Comparison of ENCODE assay signal across 13 mouse cellular contexts in the genomic region with DNA sequence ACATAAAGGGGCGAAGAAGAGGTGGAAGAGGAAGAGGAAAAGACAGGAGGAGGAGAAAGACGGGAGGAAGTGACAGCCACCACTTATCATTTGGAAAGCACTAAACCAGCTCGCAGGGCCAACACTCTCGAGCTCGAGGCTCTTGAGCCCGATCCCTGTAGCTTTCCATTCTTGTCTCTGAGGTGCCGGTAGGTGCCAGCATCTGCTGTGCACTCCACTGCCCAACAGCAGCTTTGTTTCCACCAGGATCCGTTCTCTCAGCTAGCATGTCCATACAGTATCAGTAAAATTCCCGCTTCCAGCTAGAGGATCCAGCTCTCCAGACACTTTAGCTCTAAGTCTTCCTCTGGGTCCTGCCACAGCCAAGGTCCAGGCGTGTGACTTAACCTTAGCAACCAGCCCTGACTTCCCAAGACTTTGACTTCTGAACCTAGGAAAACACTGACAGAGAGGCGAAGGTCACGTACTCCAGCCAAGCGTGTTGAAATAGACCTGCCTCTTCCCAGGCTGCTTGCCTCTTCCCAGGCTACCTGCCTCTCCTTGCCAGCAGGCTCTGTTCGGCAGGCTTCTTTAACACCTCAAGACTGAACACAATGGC. TPM values are rescaled to one million over a fixed set of nuclear protein-coding genes. Genes with fewer than 3 reads are reported as not detected.
A peak's percentile ranks its signal among the peaks of the same experiment; 100 is the strongest.
DNase-seq lines count a peak whose midpoint lies in the region; ATAC-seq and TF ChIP-seq lines count a peak whose summit lies in the region.
"Had no signal": no experiment of that assay in that cellular context is flagged by ENCODE, and none has a peak within 500 bp of the region (broad histone marks: within the 10 kb centered on the region; RNA-seq: fewer than 3 reads in every experiment).

No protein-coding gene starts in this region.

- peaks cover 9% of the 10 kb centered on the region for H3K4me1 ChIP-seq in heart, embryonic 11.5 days (ENCODE audit: control insufficient read depth, insufficient read depth, low read length)
- H3K4me1 ChIP-seq in liver, postnatal 0 days (ENCODE audit: insufficient read depth), result peaks cover 12% of the 10 kb centered on the region; the same call in 1 of the 2 replicates
- H3K4me1 ChIP-seq in midbrain, embryonic 15.5 days, result no peaks in the 10 kb centered on the region
- peaks cover 4% of the 10 kb centered on the region for H3K4me1 ChIP-seq in forebrain, embryonic 10.5 days

- H3K27me3 ChIP-seq in heart, embryonic 11.5 days (ENCODE audit: control insufficient read depth, insufficient read depth, low read length), result no peaks in the 10 kb centered on the region
- H3K27me3 ChIP-seq in liver, postnatal 0 days (ENCODE audit: insufficient read depth, low read length), result no peaks in the 10 kb centered on the region
- 0 out of 2 replicates have a peak, but pooled peaks cover under 1% of the 10 kb centered on the region for H3K27me3 ChIP-seq in midbrain, embryonic 15.5 days (replicated peaks)
- H3K27me3 ChIP-seq in forebrain, embryonic 10.5 days (ENCODE audit: poor library complexity, severe bottlenecking), result peaks cover 12% of the 10 kb centered on the region

- no peak overlapping the region for H3K4me3 ChIP-seq in heart, embryonic 11.5 days (ENCODE audit: low read depth, low read length)
- H3K4me3 ChIP-seq in liver, postnatal 0 days (ENCODE audit: low read depth, low read length), result 0 out of 2 replicates have a peak overlapping the region, but pooled peaks have one; percentile 3
- H3K4me3 ChIP-seq in midbrain, embryonic 15.5 days, result no peak overlapping the region
- H3K4me3 ChIP-seq in forebrain, embryonic 10.5 days, result no peak overlapping the region

- TF ChIP-seq CTCF in liver, postnatal 0 days (IDR thresholded peaks at IDR 0.05; ENCODE audit: low read depth), result no peak

- 0 out of 2 replicates have a peak overlapping the region, but pooled peaks have one; percentile 22 for H3K4me2 ChIP-seq in heart, embryonic 11.5 days
- peak overlapping the region; percentile 43 for H3K4me2 ChIP-seq in liver, postnatal 0 days (ENCODE audit: low read depth, low read length)
- H3K4me2 ChIP-seq in midbrain, embryonic 15.5 days, result no peak overlapping the region

- WGBS in heart, embryonic 11.5 days (ENCODE audit: insufficient replicate concordance), result 52% methylated on average over 14 of the region's 14 CpGs
- WGBS in liver, postnatal 0 days (ENCODE audit: insufficient replicate concordance), result 52% methylated on average over 14 of the region's 14 CpGs
- 81% methylated on average over 14 of the region's 14 CpGs for WGBS in midbrain, embryonic 15.5 days
- WGBS in forebrain, embryonic 10.5 days, result 89% methylated on average over 14 of the region's 14 CpGs

- ATAC-seq in heart, embryonic 11.5 days (replicated peaks; ENCODE audit: insufficient number of reproducible peaks, low FRiP score, low TSS enrichment), result no peak
- peak; percentile 50 for ATAC-seq in liver, postnatal 0 days
- no peak for ATAC-seq in midbrain, embryonic 15.5 days (replicated peaks)
- ATAC-seq: CD4-positive, CD25-positive, alpha-beta regulatory T cell, adult 4 months; forebrain, postnatal 0 days; hindbrain, embryonic 16.5 days had no signal

- no peak overlapping the region for H3K9ac ChIP-seq in heart, embryonic 11.5 days (ENCODE audit: low read depth, low read length)
- no peak overlapping the region for H3K9ac ChIP-seq in liver, postnatal 0 days (replicated peaks)
- no peak overlapping the region for H3K9ac ChIP-seq in midbrain, embryonic 15.5 days
- H3K9ac ChIP-seq: forebrain, postnatal 0 days had no signal

- no peak for DNase-seq in heart, adult 8-10 months (ENCODE audit: low spot score)
- DNase-seq in fat pad, adult 2 months (ENCODE audit: extremely low read depth, low read depth, low spot score), result peak; percentile 52
- DNase-seq in kidney, adult 11 months, result peak; percentile 90
- no peak for DNase-seq in liver, postnatal 0 days
- no peak for DNase-seq in cerebellum, postnatal 10 days
- no peak for DNase-seq in forebrain, embryonic 10.5 days (ENCODE audit: extremely low spot score, low spot score)
- DNase-seq: embryo, embryonic 11 days; forebrain, postnatal 0 days had no signal

- no peak overlapping the region for H3K27ac ChIP-seq in heart, embryonic 11.5 days (ENCODE audit: low read depth, low read length)
- H3K27ac ChIP-seq in liver, postnatal 0 days (ENCODE audit: low read depth), result peak overlapping the region; percentile 34; the same call in 1 of the 2 replicates
- no peak overlapping the region for H3K27ac ChIP-seq in midbrain, embryonic 15.5 days
- H3K27ac ChIP-seq in forebrain, embryonic 10.5 days, result no peak overlapping the region
- H3K27ac ChIP-seq: macrophage had no signal

- H3K36me3 ChIP-seq in heart, embryonic 11.5 days (ENCODE audit: control insufficient read depth, insufficient read depth, low read length), result no peaks in the 10 kb centered on the region
- no peaks in the 10 kb centered on the region for H3K36me3 ChIP-seq in liver, postnatal 0 days (replicated peaks; ENCODE audit: insufficient read depth, low read length)
- no peaks in the 10 kb centered on the region for H3K36me3 ChIP-seq in midbrain, embryonic 15.5 days (replicated peaks)
- no peaks in the 10 kb centered on the region for H3K36me3 ChIP-seq in forebrain, embryonic 10.5 days (replicated peaks)

- TF ChIP-seq EP300 in liver, postnatal 0 days (IDR thresholded peaks at IDR 0.05; ENCODE audit: low read depth), result no peak

- H3K9me3 ChIP-seq in heart, embryonic 11.5 days (replicated peaks; ENCODE audit: control insufficient read depth, low read length), result no peaks in the 10 kb centered on the region
- H3K9me3 ChIP-seq in liver, postnatal 0 days (ENCODE audit: low read length), result no peaks in the 10 kb centered on the region
- no peaks in the 10 kb centered on the region for H3K9me3 ChIP-seq in midbrain, embryonic 15.5 days
- no peaks in the 10 kb centered on the region for H3K9me3 ChIP-seq in forebrain, embryonic 10.5 days

RNA-seq across cellular contexts. Expression of gene Arhgap10, which starts 6.4 kb away (rescaled TPM):
- 21.2 and 23.2 TPM in 2 replicates for polyA plus RNA-seq in heart, embryonic 11.5 days (2014; fragmentation: Nextera tagmentation; extraction: Ambion mirVana)
- total RNA-seq in heart, adult 8-10 months (2022), result 10 to 100 TPM; 48.4 to 53.0 (median 51.7) TPM
- 3.9 and 4.1 TPM in 2 replicates for polyA plus RNA-seq in liver, postnatal 0 days (2015; fragmentation: Nextera tagmentation; extraction: Ambion mirVana)
- 3.1 and 3.3 TPM in 2 replicates for polyA plus RNA-seq in midbrain, embryonic 15.5 days (2015; fragmentation: Nextera tagmentation; extraction: Ambion mirVana)
- polyA plus RNA-seq in forebrain, embryonic 10.5 days (2016; fragmentation: Nextera tagmentation; extraction: Ambion mirVana), result 20.9 and 21.0 TPM in 2 replicates

RNA-seq across cellular contexts. Expression of gene Prmt9, which starts 25.1 kb away (rescaled TPM):
- polyA plus RNA-seq in heart, embryonic 11.5 days (2014; fragmentation: Nextera tagmentation; extraction: Ambion mirVana), result 13.4 and 15.6 TPM in 2 replicates
- total RNA-seq in heart, adult 8-10 months (2022), result 10 to 100 TPM; 10.3 to 11.9 (median 11.1) TPM
- 5.7 and 6.3 TPM in 2 replicates for polyA plus RNA-seq in liver, postnatal 0 days (2015; fragmentation: Nextera tagmentation; extraction: Ambion mirVana)
- 24.4 and 29.1 TPM in 2 replicates for polyA plus RNA-seq in midbrain, embryonic 15.5 days (2015; fragmentation: Nextera tagmentation; extraction: Ambion mirVana)
- polyA plus RNA-seq in forebrain, embryonic 10.5 days (2016; fragmentation: Nextera tagmentation; extraction: Ambion mirVana), result 22.6 and 23.0 TPM in 2 replicates

Comparison
In these comparisons a context has a peak if more than half of its experiments do, and no peak if none do; other contexts are left out.
1. DNase-seq: peak in fat pad, adult 2 months (single experiment) and kidney, adult 11 months (single experiment); none in heart, adult 8-10 months (single experiment), liver, postnatal 0 days (single experiment), cerebellum, postnatal 10 days (0 of 2) and forebrain, embryonic 10.5 days (single experiment).